Mouse (Mus musculus) kidney, adult 11 months (tissue): ENCODE measurements at regions not wholly inside any gene's neighbourhood (a gene's known extent, or its start where the extent isn't known, plus 50 kb on each side); places are given as distances from the start of the nearest gene placed in this dataset.
"Not testable (repeated sequence)": the region's sequence is repeated elsewhere in the genome, so short reads cannot be mapped to it uniquely, and the experiment has no call there.

Experiments
- DNase-seq: peaks from one replicate; pipeline ENCODE4 v3.0.0; 2022

DNA sequence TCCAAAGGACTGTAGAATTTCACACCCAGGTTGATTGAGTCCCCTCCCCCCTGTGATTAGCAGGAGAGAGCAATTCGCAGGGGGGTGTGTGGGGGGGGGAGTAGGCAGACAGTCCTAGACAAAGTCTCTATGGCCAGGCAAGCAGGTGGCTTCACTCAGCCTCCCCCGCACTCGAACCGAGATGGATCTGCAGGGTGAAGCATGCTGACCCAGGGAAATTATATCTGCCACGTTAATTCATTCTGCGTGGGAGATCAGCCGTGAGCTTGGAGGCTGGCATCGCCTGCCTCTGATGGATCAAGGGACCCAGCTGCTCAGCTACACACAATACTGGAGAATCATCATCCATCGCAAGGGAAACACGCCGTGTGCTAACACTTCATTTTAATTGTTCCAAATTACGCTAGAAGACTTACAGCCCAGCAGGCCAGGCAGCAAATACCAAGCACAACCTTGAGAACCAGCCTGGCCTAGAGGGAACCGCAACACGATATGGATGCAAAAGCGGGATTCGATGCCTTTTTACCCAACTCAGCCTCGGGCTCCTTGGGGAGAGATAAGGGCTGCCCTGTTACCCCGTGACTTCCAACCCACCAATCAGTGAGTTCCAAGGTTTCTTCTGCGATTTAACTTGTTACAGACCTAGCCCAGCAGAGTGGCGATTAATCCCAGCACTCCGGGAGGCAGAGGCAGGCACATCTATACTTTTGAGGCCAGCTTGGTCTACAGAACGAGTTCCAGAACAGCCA, 137.7 kb upstream of the Top1 start:
- no peak for DNase-seq

DNA sequence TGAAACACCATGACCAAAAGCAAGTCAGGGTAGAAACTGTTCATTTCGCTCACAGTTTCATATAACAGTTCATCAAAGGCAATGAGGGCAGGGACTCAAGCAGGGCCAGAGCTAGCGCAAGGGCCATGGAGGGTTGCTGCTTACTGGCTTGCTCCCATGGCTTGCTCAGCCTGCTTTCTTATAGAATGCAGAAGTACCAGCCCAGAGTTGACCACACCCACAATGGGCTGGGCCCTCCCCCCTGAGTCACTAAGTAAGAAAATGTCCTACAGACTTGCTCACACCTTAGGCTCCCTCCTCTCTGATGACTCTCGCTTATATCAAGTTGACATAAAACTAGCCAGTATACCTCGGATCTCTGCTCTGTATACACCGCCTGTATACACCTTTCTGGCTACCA, 135.5 kb upstream of the Top1 start:
- no peak for DNase-seq

DNA sequence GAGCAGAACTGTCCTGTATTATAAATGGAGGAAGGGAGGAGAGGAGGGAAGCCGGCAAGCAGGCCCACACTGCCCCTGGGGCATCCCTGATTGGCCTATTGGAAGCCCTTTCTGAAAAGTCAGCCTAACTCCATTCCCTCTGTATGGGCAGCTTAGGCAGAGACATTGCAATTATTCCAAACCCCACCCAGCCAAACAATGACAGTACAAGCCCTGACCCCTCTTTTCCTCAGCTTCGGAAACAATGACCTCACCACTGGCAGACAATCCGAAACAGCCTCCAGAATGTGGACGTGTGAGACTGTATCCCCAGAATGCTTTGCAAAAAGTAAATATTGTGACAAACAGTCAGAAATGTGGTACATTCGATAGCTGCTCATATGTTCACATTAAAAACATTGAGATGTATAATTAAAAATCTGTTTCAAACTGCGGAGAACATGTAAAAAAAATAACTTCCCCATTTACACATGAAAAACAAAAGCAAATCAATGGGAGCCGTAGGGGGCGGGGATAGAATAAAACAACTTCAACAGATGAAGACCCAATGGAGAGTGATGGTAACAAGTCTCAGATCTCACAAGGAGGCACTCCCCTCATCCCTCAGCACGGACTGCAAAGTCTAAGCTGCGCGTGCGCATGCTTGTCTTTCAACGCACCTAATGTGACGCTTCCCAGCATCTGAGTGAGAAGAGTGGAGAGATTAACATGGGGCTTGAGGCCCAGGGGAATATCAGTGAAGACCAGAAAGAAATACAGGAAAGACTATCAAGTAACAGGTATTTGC, 134.9 kb upstream of the Top1 start:
- no peak for DNase-seq

DNA sequence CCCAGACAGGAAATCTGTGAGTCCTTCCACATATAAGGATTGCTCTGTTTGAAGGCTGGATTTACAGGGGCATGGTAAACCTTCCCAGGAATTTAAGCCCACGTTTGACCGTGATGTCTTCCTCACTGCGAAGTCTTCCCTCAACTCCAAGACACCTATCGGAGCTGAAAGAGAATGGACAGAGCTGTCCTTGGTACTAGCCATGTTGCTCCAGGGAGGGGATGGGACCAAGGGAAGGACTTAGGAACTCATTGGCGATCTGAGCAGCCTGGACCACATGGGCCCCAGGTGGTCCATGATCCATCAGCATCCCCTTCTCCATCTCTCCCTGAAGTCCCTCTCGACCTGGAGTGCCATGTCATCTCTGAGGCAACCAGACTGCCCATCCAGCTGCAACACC, 130.1 kb upstream of the Top1 start:
- no peak for DNase-seq

DNA sequence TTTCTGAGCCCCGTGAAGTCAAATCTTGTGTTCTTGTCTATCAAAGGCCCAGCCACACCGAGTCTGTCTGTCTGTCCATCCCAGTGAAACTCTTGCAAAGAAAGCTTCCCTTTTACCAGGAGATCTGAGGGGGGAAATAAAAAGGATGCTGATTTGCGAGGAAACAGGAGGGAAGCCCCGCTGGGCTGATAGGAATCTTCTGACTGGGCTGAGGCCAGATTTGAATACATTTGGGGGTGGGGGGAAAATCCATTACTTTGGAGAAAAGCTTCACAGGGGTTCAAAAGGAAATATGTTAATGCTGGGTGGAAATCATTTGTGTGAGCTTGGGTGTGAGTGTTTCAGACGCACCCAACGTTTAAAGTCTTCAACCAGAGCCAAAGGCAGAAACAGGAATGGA, 129.2 kb upstream of the Top1 start:
- DNase-seq: no peak

DNA sequence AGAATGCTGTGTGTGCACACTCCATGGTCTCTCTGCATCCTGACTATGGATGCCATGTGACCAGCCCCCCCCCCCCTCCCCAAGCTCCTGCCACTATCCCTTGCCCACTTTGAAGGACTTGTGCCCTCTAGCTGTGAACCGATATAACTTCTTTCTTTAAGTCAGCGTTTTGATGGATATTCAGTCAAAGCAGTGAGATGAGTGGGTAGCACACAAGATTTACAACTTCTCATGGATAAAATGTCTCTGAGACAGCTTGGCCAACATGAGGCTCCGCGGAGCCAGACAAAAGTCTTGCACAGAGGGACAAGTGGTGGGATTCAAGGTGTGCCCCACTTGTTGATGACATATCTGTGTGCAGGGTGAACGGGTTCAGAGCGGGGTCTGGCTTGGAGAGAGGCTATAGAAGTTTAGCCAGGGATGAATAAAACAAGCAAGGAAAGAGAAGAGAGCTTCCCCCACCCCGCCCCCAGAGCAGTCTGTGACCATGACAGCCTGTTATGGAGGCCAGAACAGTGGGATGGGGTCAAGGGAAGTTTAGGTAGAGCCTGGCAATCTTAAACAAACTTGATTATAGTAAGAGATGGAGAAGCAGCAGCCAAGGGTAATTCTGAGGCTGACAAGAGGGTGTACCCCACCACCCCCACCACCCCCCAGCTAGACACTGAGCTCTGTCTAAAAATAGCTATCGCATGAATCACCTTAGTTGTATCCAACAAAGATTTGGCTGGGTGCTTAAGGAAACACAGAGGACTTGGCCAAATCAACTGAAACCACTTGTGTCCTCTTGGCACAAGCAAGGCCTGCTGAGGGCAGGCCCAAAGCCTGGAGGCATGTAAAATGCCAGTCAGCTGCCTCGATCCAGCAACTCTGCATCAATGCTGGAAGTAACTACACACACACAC, 120.1 kb upstream of the Top1 start:
- peak; percentile 6 for DNase-seq

DNA sequence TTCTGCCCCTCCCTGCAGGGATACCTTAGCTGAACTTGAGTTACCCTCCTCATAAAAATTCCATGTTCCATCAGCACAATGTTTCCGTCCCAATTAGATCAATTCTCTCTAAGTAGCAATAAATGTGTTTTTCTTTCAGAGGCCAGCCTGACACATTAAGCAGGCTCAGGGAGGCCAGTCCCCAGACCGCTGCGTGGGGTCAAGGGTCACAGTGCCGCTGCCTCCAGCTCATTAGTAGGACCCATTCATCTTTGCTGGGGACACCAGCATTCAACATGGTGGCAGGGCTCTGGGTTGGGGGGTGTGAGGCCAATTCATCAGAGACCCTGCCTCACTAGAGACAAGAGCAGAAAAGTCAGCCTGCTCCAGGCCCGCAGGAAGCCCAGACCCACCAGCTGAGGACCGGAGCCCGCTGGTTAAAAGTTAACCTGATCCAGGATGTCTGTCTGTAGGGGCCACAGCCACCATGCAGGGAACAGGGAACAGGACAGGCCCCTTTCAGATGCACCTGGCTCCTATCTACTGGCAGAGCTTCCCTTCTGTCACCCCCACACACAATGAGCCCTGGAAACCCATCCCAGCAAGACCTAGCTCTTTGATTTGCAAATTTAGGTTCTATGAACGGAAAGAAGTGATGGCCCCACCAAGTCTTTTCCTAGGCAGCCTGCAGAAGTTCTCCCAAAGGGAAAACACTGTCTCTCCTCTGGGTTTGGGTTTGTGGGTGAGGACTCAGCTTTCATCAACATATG, 119.1 kb upstream of the Top1 start:
- peak; percentile 8 for DNase-seq

DNA sequence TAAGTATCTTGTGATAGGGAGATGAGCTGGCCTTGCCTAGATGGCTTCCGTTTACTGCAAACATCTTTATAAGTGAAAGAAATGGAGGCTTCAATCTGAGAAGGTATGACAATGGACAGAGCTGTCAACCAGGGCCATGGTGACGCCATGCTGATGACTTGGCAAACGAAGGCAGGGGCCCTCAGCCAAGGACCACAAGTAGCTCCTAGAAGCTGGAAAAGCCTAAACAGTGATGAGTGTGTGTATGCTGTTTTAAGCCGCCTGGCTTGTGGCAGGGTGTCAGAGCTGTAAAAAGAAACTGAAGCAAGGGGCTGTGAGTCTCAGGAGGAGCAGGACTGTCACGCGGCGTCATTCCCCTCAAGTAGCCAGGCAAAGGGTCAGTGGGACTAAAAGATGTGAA, 116.4 kb upstream of the Top1 start:
- DNase-seq: no peak

DNA sequence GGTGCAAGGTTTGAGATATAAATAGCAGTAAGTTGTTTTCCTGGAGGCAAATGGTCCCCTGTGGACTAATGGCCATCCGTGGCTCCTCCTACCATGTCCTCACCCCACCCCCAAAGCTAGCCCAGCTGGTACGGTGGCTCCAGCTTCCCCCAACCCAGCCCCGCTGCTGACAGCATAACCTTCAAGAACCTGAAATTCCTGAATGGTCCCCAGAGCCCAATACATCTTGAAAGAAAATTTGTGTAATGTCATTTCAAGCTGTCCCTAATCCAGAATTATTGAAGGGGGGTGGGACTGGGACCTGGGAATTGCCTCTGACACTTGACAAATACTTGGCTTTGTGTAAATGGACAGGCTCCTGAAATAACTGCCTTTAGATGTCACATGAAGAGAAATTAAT, 115.3 kb upstream of the Top1 start:
- DNase-seq: peak; percentile 3

DNA sequence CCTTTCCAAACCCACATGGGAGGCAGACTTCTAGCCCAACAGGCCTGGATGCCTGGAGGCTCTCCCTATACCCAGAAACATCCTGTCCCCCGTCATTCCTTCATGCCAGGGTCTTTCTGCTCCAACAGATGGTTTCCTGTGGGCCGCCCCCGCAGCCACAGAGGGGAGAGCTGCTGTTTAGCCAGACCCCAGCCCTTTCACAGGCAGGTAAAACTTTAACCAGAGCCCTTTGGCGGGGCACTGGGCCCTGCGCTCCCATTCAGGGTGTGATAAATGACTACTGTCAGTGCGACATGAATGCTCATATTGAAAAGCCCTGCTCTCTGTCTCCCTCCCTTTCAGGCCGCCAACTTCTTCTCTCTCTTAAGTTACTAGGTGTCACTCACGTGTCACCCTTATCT, 108.4 kb upstream of the Top1 start:
- DNase-seq: no peak

DNA sequence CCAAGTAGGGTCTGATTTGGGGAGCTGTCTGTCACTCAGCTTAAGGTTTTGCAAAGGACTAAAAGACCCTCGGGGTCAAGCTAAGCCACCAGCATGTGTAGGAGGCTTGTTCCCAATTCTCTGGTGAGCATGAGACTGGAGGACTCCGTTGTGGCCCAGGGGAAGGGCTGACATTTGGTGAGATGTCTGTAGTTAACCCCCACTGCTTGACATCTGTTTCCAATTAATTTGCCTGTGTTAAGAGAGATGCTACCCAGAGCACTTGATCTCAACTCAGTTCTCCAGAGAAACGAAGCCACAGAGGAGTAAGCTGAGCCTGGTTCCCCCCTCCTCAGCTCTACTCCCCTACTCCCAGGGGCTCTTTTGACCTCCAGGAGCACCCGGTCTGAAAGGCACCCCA, 100.2 kb upstream of the Top1 start:
- no peak for DNase-seq

DNA sequence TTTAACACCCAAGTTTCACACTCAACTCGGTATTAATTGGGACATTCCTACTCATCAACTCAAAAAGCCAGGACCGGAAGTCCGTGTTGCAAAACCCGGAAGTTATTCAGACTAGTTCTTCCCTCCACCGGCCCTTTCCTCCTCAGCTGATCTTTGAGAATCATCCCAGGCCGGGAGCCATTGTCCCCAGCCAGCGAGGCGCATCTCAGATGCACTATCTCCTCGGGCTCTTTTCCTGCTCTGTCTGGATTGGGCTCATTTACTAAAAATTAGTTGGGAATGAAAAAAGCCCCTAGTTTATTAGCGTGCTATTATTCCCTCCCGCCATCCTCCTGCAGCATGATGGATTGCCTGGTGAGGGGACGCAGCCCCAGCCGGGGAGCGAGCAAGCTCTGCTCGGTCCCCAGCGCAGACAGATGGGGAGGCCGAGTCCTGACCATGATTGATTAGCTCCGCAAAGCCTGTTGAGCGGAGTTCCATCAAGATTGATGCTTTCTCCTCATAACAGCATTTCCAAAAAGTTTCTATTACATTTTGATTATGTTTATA, 93.5 kb upstream of the Top1 start:
- DNase-seq: no peak

DNA sequence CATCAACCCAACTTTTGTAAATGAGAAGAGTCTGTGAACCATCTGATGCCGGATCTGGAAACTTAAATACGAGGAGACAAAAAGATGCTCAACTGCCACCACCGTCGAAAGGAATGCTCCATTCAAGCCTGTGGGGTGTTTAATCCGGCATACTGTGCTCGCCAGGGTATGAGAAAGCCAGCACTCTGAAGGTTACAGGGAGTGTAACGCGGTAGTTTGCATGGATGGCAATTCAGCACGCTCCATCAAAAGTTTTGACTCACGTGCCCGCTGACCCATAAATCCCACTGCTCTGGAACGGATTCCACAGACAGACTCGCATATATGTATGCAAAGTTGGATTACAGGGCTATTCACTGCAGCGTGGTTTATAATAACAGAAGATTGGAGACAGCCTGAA, 84.0 kb upstream of the Top1 start:
- DNase-seq: no peak

DNA sequence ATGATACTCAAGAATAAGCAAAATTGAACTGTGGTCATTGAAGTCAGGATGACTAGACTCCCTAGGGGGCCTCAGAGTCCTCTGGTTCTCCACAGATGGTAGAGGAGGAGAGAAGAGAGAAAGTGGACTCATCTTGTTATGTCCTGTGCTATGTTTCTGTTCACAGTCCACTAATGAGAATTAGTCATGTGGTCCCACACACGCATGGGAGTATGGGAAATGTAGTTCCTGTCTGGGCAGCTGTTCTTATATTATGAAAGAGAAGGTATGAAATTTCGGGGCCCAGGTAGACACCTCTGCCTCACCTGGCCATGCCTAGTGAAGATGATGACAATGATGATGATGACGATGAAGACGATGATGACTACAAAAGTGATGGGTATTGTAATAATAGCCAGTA, 77.9 kb upstream of the Top1 start:
- DNase-seq: no peak

DNA sequence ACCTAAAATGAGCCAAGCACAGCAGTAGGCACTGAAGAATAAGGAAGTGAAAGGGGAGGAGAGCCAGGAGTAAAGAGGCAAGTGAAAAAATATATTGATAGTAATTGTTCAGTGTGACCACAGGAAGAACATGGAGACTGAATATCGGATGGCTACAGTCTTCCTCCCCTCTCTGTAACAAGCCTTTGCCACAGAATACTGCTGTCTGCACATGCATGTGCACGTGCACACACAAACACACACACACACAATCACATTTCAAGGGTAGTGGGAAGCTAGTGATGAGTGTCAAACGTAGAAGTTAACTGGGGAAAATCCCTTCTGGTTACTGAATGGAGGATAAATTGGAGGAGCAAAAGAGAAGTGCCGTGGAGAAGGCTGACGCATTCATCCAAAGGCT, 76.2 kb upstream of the Top1 start:
- no peak for DNase-seq

DNA sequence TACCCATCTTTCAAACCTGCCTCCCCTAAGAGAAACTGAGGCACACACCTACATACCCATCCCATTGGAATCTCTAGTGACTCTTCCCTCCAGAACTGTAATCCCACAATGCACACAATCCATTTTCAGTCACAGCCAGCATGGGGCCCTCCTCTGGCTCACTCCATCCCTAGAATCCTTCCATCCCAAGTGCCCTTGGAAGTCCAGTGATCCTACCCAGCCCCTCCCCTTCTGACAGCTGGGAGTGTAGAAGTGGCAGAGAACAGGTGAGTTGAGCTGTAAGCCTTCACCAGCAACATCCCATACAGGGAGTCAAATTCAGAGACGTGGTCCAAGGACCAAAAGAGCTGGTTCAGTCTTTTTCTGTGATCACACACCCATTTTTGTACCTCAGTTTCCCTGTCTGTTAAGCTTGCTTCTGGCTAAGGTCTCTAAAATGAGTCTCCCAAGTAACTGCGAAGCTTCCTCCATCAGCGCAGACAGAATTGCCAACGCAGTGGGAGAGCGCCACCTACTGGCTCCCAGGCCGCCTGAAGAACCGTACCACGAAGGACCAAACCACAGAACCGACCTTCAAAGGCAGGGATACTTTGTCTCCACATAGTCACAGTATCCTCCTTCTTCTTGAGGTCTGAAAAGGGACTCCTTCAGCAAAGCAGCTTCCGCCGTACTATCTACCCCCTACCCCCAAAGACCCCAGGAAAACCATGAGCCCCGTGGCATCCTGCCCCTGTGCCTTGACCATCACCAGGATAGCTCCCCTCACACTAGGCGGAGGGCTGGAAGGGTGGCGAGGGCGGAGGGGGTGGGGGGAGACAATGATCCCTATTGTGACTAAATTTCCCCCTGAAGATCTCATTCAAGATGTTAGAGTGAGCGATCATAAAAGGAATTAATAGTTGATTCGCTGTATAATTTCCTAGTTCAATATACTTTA, 67.0 kb upstream of the Top1 start:
- peak; percentile 46 for DNase-seq

DNA sequence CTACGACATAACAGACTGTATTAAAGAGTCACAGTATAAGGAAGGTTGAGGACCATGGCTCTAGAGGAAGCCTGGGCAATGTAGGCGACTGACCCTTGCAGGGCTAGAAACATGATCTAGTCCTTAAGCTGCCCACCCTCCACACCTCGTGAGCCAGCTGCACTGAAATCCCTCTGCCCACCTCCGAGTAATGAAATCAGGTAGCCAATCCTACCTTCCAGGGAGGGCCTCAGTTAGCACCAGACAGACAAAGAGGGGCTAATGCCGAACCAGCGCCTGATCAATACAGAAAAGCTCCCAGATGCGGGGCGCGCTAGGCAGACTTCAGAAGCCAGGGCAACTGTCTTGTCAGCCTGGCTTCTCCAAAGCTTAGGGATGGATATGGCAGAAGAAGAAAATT, 65.4 kb upstream of the Top1 start:
- no peak for DNase-seq

DNA sequence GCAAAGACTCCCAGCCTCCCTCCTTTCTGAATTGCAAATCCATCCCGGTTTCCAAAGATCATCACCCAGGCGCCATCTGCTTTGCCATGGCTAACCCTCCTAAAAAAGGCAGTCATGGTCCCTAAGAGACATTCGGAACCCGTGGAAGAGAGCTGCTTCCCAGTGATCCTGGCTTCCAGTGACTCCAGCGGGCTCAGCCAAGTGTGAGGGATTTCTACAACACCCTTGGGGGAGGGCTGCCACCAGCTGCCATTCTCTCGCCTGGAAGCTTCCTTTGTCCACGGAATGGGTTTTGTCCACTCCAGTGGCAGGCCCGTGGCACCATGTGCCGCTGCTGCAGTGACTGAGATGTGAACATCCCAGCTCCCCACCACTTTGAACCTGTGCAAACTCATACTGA, 64.7 kb upstream of the Top1 start:
- no peak for DNase-seq

DNA sequence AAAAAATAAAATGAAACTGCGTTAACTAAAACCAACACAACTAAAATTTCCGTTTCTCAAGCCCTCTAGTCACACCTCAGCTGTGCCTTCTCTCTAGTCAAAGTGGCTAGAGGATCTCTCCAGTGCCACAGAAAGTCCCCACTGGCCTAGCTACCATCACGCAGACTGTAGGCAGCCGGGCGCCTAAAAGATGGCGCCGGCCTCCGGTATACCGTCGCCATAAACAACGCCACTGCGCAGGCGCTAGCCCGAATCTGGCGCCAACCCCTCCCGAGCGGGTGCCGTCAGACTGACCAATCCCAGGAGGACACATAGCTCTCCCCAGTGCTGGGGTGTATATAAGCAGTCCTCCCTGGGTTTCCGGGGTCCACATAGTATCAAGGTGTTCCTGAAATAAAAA, 62.7 kb upstream of the Top1 start:
- DNase-seq: not testable (repeated sequence)

DNA sequence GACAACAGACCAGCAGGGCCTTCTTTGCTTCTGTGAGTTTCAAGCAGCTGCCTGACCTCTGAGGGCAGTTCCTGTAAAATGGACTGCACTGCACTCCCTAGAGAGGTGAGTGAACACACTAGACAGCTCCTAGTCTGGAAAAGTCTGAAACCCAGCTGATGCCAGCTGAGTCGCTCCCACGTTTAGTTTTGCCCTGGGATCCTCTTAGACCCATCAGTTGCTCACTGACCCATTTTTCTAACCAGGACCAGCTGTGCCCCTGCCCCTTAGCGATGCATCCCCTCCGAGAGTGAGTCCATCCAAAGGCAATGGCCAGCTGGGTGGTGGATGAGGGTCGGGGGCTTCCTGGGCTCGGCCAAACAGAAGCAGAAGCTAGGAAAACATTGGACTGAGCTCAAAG, 62.2 kb upstream of the Top1 start:
- no peak for DNase-seq

DNA sequence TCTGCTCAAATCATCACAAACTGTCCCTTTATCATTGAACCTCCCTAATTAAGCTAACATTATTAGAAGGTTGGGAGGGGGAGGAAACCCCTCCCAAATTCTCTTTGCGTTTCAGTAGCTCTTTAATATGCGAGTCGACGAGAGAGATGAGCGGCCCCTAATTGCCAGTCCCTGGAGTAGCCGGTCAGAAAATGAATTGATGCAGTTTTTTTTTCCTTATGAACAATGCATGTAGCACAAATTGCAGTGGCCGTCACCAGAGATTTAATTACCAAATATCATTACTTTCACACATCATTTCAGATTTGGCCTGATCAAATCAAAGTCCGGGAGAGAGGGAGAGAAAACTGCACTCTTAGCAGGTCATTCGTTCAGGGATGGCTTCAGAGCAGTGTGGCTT, 61.1 kb upstream of the Top1 start:
- DNase-seq: no peak
